Mouse (Mus musculus) small intestine, adult 2 months (tissue): ENCODE measurements around the gene Tmem186.

Experiments used
- CTCF ChIP-seq: fragments of 200-500 bp; IDR thresholded peaks from 2 replicates; pipeline ENCODE4 v1.5.1; 2012; ENCODE audit warnings: low read depth, mild to moderate bottlenecking, control low read depth, inconsistent platforms, low read length, moderate library complexity, mixed read lengths; ENCODE audit not compliant: insufficient replicate concordance, insufficient read length; ENCODE audit errors: extremely low read depth
- POLR2A ChIP-seq: fragments of 200-500 bp; IDR thresholded peaks from 2 replicates; pipeline ENCODE4 v1.6.1; 2012; ENCODE audit warnings: low read depth, mild to moderate bottlenecking, control low read depth, inconsistent platforms, low read length, moderate library complexity

DNA sequence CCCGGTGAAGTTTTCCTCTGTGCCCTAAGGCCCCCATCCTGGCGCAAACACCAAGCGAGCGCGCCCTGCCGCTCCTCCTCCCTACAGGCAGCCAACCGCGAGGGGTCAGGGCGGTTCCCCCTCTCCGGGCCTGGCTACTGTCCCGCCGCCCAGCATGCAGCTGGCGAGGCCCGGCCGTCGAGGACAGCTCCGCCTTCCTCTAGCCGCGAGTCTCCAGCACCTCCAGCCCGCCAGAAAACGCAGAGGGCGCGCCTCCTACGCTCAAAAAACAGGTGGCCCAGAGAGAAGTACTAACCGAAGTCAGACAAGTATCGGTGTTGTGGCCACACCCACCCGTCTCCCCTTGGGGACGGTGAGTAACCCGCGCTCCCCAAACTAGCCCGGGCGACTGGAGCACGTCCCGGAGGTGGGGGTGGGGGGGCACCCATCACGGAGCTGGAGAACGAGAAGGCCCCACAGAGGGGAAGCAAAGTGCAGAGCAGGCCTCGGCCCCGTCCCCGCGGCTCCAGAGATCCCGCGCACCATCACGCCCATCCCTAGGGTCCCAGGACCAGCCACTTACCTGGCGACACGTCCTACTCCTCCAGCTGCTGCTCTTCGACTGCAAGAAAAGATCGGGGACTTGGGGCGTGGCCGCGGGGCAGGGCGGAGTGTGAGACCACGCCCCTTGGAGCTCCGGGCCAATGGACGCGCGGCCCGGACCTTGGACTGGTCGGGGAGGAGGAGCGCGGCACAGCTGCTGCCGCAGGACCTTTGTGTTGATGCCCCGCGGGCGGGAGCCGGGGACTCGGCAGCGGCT is 34.2 kb upstream of the Tmem186 start, which contains the start of gene Carhsp1:
- no peak for TF ChIP-seq CTCF
- TF ChIP-seq POLR2A, result peak; percentile 86
